Mouse (Mus musculus) liver, postnatal 0 days (tissue): ENCODE measurements around the gene Adamts9.

Experiments
- CTCF ChIP-seq: sonication (generic); IDR thresholded peaks from 2 replicates; pipeline ENCODE4 v1.5.1; 2016; ENCODE audit warnings: antibody characterized with exemption, low read depth
- EP300 ChIP-seq: IDR thresholded peaks from 2 replicates; pipeline ENCODE4 v1.6.1; 2016; ENCODE audit warnings: antibody characterized with exemption, low read depth, mild to moderate bottlenecking

- TF ChIP-seq EP300 (no peak), CTCF (no peak)
Measured at GRCm38 (mm10) chr6:92869089-92869581, 74.2 kb downstream of the Adamts9 start, which contains the start of gene Gm15737.
